Mouse (Mus musculus) heart, postnatal 0 days (tissue): ENCODE results near the gene Amt.

ENCODE experiments used
- CTCF ChIP-seq: IDR thresholded peaks from 2 replicates; pipeline ENCODE4 v1.5.1; 2016; ENCODE audit warnings: antibody characterized with exemption, control low read depth, low read depth
- EP300 ChIP-seq: IDR thresholded peaks from 2 replicates; pipeline ENCODE4 v1.6.1; 2016; ENCODE audit warnings: antibody characterized with exemption, low read depth

DNA sequence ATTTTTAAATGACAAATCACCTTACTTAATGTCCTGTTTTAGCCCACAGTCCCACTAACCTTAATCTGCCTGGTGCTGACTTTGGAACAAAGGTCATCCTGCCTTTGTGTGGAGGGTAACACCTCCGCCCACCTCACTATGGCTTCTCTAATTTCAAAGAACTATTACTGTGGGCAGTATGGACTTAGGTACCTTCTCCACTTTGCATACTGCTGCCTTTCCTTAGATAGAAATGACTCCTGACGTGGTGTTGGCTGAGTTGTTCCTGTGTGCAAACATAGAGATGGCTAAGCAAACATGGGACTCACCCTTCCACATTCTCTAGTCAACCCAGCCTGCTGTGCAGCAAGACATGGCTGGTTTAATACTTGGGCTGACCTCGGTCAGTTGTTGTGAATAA, 5.2 kb downstream of the Amt start:
- TF ChIP-seq CTCF (no peak), EP300 (no peak)
